In genomic region chr13:107247792-107248505, GRCm38 (mm10) we compare ENCODE assay signal across 15 mouse cellular contexts.
DNase-seq lines count a peak whose midpoint lies in the region; ATAC-seq and TF ChIP-seq lines count a peak whose summit lies in the region.
"Had no signal": no experiment of that assay in that cellular context is flagged by ENCODE, and none has a peak within 500 bp of the region (broad histone marks: within the 10 kb centered on the region; RNA-seq: fewer than 3 reads in every experiment).

No protein-coding gene starts in this region.

- no peak for TF ChIP-seq CTCF in kidney, postnatal 0 days (IDR thresholded peaks at IDR 0.05; ENCODE audit: low read depth)

- 20% methylated on average over 9 of the region's 9 CpGs for WGBS in kidney, postnatal 0 days
- WGBS in kidney, embryonic 14.5 days, result 13% methylated on average over 9 of the region's 9 CpGs

- H3K9me3 ChIP-seq in kidney, postnatal 0 days (replicated peaks; ENCODE audit: low read length), result no peaks in the 10 kb centered on the region
- H3K9me3 ChIP-seq in kidney, embryonic 14.5 days (ENCODE audit: control insufficient read depth, low read length), result no peaks in the 10 kb centered on the region

- H3K9ac ChIP-seq in kidney, postnatal 0 days (ENCODE audit: low read depth, low read length), result no peak overlapping the region
- no peak overlapping the region for H3K9ac ChIP-seq in kidney, embryonic 14.5 days (ENCODE audit: low read depth, low read length)
- H3K9ac ChIP-seq: liver, embryonic 14.5 days had no signal

- no peaks in the 10 kb centered on the region for H3K27me3 ChIP-seq in kidney, postnatal 0 days (ENCODE audit: insufficient read depth, low read length)
- H3K27me3 ChIP-seq in kidney, embryonic 14.5 days (ENCODE audit: control insufficient read depth, insufficient read depth, low read length), result no peaks in the 10 kb centered on the region
- H3K27me3 ChIP-seq: CH12.LX had no signal

- H3K36me3 ChIP-seq in kidney, postnatal 0 days (ENCODE audit: insufficient read depth, low read length), result no peaks in the 10 kb centered on the region
- H3K36me3 ChIP-seq in kidney, embryonic 14.5 days (ENCODE audit: control insufficient read depth, insufficient read depth, low read length), result no peaks in the 10 kb centered on the region

- no peak overlapping the region for H3K27ac ChIP-seq in kidney, postnatal 0 days
- H3K27ac ChIP-seq in kidney, embryonic 14.5 days (ENCODE audit: low read depth, low read length), result no peak overlapping the region
- H3K27ac ChIP-seq: liver, embryonic 14.5 days; macrophage had no signal

- no peak overlapping the region for H3K4me3 ChIP-seq in kidney, postnatal 0 days (replicated peaks; ENCODE audit: low read depth, low read length)
- no peak overlapping the region for H3K4me3 ChIP-seq in kidney, embryonic 14.5 days (ENCODE audit: low read length)

- H3K4me2 ChIP-seq in kidney, postnatal 0 days (ENCODE audit: low read length), result no peak overlapping the region
- no peak overlapping the region for H3K4me2 ChIP-seq in kidney, embryonic 14.5 days (replicated peaks; ENCODE audit: low read depth, low read length)

- ATAC-seq in kidney, postnatal 0 days (replicated peaks; ENCODE audit: low FRiP score, low read depth), result no peak
- no peak for ATAC-seq in kidney, embryonic 14.5 days (ENCODE audit: low FRiP score, low TSS enrichment)
- ATAC-seq: Patski had no signal

- DNase-seq in kidney, postnatal 0 days (ENCODE audit: low spot score), result peak; percentile 15
- DNase-seq in right cerebral cortex, adult 2 months (ENCODE audit: low spot score in 2 of 2), result peak; percentile 23 to 36
- DNase-seq in right cerebral cortex, postnatal 25 days, result no peak
- DNase-seq in forelimb bud, embryonic 11.5 days (ENCODE audit: low read depth, low spot score), result peak; percentile 31
- DNase-seq in cerebellum, postnatal 36 days, result no peak
- no peak for DNase-seq in spleen, postnatal 14 days (ENCODE audit: low spot score in 2 of 2)
- DNase-seq: gastrocnemius, postnatal 25 days; heart, postnatal 36 days; kidney, adult 11 months; thymus, postnatal 36 days had no signal

- no peaks in the 10 kb centered on the region for H3K4me1 ChIP-seq in kidney, postnatal 0 days (replicated peaks; ENCODE audit: insufficient read depth, low read length)
- H3K4me1 ChIP-seq in kidney, embryonic 14.5 days (ENCODE audit: control insufficient read depth, insufficient read depth, low read length), result no peaks in the 10 kb centered on the region

Comparison
In these comparisons a context has a peak if more than half of its experiments do, and no peak if none do; other contexts are left out.
1. DNase-seq: peak in kidney, postnatal 0 days (single experiment), right cerebral cortex, adult 2 months (2 of 2) and forelimb bud, embryonic 11.5 days (single experiment); none in right cerebral cortex, postnatal 25 days (single experiment), cerebellum, postnatal 36 days (0 of 2) and spleen, postnatal 14 days (0 of 2).